Mouse (Mus musculus) kidney, postnatal 14 days (tissue): ENCODE measurements at regions not wholly inside any gene's neighbourhood (a gene's known extent, or its start where the extent isn't known, plus 50 kb on each side); places are given as distances from the start of the nearest gene placed in this dataset.

Source experiments
- DNase-seq: peaks from one replicate; pipeline ENCODE4 v3.0.0; 2022; ENCODE audit warnings: mixed read lengths

DNA sequence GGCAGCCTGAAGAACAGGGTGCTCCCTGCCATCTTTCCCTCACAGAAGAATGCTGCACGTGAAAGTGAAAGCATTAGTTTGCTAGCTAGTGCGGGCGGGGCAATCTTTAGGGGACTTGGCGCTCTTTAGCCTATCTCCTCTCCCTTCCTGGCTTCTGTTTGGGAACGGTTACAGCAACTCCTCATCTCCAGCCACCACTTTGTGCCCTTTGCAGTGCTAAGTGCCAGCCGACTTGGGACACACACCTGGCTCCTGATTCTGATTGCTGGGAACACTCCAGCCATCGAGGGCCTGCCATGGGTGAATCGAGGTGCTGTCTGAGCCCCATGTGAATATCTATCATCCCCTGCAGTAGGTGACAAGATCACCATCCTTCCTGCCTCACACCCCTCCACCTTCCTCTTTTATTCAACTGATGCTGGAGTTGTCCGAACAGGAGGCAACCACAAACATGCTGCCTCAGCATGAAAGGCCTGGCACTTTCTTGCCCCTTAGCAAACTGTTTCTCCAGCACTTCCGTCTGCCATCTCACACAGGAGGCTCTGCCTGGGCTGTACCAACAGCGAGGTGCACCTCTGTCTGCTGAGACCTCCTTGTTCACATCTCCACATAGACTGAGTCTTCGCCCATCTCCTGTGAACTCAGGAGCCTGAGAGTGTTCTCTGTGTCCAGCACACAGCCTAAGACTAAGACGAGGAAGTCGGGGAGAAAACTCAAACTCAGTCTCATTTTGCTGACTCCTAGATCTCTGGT is 66.2 kb upstream of the Glrp1 start:
- peak; percentile 29 for DNase-seq

GRCm38 (mm10) chr1:88575291-88575690 is 65.4 kb upstream of the Glrp1 start:
- DNase-seq: no peak

GRCm38 (mm10) chr1:88572161-88572560 is 62.3 kb upstream of the Glrp1 start:
- no peak for DNase-seq

GRCm38 (mm10) chr1:88568447-88569053 is 58.7 kb upstream of the Glrp1 start:
- no peak for DNase-seq

DNA sequence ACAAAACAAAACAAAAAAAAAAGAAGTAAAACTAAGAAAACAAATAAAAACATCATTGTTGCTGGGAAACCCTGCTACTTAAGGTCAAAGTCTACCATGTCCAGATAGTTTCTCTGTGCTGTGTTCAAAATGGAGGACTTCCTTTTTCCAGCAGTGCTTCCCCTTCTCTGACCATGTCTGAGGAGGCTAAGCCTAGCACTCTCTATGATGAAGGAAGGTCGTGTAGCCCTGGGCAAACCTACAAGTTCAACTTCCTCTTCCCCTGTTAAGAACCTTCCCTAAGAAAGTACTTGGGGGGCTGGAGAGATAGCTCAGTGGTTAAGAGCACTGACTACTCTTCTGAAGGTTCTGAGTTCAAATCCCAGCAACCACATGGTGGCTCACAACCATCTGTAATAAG is 57.3 kb upstream of the Glrp1 start:
- no peak for DNase-seq

DNA sequence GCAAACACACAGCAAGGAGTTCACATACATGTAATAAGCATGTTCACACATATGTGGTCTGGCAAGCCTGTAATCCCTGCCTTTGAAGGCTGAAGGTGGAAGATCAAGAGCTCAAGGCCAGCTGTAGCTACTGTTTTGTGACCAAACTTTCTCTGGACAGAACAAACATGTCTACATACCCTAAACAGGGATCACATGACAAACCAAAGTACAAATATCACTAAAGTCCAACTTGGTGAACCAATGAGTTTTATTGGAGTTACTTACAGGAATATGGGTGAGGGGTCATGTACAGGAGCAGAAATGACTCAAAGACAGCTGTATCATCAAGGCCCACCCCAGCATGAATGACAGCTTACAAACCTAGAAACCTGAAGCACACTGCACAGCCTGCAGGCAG is 56.6 kb upstream of the Glrp1 start:
- no peak for DNase-seq

GRCm38 (mm10) chr1:88564825-88565224 is 55.0 kb upstream of the Glrp1 start:
- DNase-seq: no peak

- DNase-seq: peak; percentile 84
Measured at GRCm38 (mm10) chr1:88562361-88562760, 52.5 kb upstream of the Glrp1 start.

DNA sequence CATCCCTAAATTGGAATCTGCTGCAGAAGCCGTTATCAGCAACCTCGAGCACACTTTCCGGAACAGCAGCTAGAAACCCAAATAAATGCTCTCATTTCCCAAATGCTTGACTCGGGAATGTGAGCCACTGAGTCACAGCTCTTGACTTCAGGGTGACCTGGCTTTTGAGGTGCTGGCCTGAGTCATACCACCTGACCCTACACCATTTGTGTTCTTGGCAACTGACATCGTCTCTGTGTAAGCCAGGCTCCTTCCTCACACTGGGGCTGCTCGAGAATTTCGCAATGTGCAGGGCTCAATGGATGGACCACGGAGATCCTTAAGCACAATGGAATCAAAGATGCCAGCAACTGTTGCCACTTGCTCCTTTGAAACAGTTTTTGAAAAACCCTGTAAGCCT is 50.9 kb upstream of the Glrp1 start:
- no peak for DNase-seq
